Mouse (Mus musculus) mouse trophoblast stem cell (cell line): ENCODE data around the gene A030005K14Rik.

Experiments used
- in situ Hi-C, 2 experiments: fragments of 300-500 bp; cut with MseI, MboI; formaldehyde crosslinking; loops; 2 replicates in 1 of 2; 3 replicates in 1 of 2; pipeline ENCODE4 v1.15.1; 2025

Gene A030005K14Rik

DNA sequence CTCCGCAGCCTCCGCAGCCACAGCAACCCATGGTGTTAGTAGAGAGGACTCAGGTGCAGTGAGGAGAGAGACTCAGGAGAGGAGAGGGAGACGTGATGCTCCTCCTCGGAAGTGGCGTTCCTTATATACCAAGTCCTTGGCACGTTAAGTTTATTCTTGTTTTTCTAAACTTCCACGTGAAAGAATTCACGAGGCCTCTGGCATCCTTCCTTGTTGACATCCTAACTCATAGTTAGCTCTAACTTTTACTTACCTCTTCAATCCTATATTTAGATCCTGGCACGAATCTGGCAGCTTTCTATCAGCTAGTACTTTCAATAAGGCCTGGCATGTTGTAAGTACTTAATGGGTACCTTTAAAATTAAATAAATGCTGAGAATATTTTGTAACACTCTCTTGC, at the start of gene A030005K14Rik:
A030005K14Rik (minus strand) TSS at position 101 of the 400 bp plus-strand sequence.
- in situ Hi-C loops: loop anchor here (25.0 kb wide), 1 partner anchor 653 kb away; no protein-coding TSS in a partner anchor

DNA sequence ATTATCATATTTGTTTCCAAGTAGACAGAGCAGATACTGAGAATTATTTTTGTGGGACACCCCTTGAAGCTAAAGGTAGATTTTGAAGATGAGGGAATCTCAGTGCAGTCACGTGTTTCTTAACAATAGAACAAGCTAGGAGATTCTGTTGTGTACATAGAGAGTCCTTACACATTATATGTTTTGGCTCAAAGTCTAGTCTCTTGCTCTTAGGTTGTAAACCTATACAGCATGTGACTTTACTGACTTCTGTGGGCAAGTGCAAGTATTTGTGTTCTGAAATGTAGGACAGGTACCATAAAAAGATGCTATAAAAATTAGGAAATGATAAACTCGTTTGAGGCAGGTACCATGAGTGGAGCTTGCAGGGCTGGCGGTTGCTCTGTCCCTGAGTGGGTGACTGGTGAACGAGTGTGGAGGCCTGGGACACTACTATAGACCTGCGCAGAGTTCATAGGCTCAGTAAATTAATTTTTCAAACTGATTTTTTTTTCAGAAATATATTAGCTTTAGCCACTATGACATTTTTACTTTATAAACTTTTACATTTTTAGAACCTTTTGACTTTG, 48.3 kb upstream of the A030005K14Rik start:
- in situ Hi-C loops: no loop called here

GRCm38 (mm10) chr1:83105464-83105863, 46.3 kb upstream of the A030005K14Rik start:
- in situ Hi-C loops: no loop called here

GRCm38 (mm10) chr1:83101891-83102290, 42.7 kb upstream of the A030005K14Rik start:
- in situ Hi-C loops: no loop called here

DNA sequence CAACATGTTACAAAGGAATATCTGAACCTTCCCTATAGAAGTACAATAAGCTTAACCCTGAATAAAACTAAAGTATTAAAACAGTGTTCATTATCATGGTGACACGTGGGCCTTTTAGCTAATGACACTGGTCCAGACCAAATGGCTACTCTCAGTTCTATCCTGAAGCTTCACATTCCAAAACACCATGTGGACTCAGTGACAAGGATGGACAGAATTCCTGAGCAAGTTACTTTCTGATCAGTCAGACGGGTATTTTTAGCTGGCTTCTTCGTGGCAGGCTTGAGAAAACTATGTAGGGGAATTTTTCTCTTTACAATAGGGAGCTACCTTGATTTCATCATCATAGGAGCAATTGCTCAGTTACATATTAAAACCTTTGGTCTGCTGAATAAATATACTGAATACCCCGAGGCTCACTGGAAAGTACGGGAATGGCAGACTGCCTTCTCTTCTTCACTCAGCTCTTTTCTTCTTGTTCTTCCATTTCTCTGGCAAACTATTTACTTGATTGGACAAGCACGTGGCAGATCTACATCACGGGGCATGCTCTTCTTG, 40.5 kb upstream of the A030005K14Rik start:
- in situ Hi-C loops: no loop called here

- in situ Hi-C loops: no loop called here
These were observed 40.0 kb upstream of the A030005K14Rik start for GRCm38 (mm10) chr1:83099160-83099559.

- in situ Hi-C loops: no loop called here
These were observed 37.8 kb upstream of the A030005K14Rik start for GRCm38 (mm10) chr1:83096935-83097334.

DNA sequence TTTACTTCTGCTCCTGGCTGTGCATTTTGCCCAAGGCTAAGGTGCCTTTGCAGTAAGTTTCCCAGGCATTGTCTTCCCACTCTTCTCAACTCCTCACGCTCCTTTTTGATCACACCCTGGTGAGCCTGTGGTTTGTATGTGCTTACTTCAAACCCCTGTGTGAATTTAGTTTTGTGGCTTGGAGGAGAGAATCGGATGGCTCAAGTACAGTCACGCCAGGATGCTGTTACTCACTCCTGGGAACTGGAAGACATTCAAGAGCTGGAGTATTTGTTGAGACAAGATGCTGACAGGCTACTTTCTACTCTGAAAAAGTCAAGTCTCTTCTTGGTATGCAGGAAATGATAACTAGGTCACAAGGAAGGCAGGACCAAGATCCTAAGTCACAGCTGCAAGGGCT, 32.1 kb upstream of the A030005K14Rik start:
- in situ Hi-C loops: no loop called here

DNA sequence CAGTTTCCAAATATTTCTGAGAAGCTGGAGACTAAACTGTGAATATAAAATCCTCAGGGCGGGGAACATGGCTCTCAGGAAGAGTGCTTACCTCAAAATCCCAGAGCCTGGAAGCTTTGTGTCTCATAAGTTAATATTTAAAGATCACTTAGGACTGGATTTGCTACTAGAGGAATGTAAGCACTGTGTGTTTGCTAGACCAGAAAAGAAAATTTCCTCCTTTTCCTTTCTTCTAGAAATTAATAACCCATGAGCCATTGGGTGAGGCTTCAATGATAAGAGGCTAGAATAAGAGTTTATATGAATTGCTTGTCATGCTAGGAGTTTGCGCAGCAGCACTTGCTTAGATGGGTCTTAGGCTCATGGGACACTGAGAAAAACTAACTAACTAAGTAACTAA, 25.6 kb upstream of the A030005K14Rik start:
- in situ Hi-C loops: no loop called here

DNA sequence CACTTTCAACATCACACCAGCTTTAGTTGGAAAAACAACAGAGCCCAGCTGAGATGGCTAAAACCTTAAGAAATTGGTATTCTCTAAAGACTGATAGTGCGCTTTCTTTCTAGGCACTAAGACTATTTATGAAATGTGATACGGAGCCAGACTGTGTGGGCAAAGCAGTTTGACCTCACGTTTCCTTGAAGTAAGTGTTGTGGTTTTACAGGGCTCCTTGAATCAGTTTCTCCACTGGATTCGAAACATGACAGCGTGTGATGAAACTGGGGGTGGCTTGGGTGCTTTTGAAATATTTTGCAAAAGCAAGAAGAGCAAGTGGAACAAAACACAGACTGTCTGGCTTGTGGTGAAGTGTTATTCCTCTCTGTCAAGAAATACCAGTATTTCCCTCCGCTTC, 17.8 kb upstream of the A030005K14Rik start:
- in situ Hi-C loops: no loop called here

- in situ Hi-C loops: no loop called here
These were observed 17.2 kb upstream of the A030005K14Rik start for GRCm38 (mm10) chr1:83076190-83076917.

- in situ Hi-C loops: no loop called here
These were observed 16.5 kb upstream of the A030005K14Rik start for GRCm38 (mm10) chr1:83075526-83076189.

- in situ Hi-C loops: loop anchor here (10.0 to 25.0 kb wide), 3 partner anchors 88 to 645 kb away; partner anchors contain the start of gene Daw1 (in 1 of the 2)
These were observed 8.0 kb upstream of the A030005K14Rik start for GRCm38 (mm10) chr1:83067205-83067604.

GRCm38 (mm10) chr1:83066577-83066976, 7.4 kb upstream of the A030005K14Rik start:
- in situ Hi-C loops: loop anchor here (10.0 to 25.0 kb wide), 3 partner anchors 88 to 646 kb away; partner anchors contain the start of gene Daw1 (in 1 of the 2)

- in situ Hi-C loops: loop anchor here (5.0 to 25.0 kb wide), 4 partner anchors 87 to 647 kb away; partner anchors contain the start of gene Daw1 (in 1 of the 2)
These were observed 5.7 kb upstream of the A030005K14Rik start for GRCm38 (mm10) chr1:83064851-83065250.

GRCm38 (mm10) chr1:83060643-83061042, 1.5 kb upstream of the A030005K14Rik start, which contains the start of gene Krtap28-13:
TSS of gene Krtap28-13 (plus strand) at chr1:83060930.
- in situ Hi-C loops: loop anchor here (5.0 to 25.0 kb wide), 4 partner anchors 92 to 652 kb away; partner anchors contain the start of gene Daw1 (in 1 of the 2)

GRCm38 (mm10) chr1:83058481-83058880, 697 bp downstream of the A030005K14Rik start:
- in situ Hi-C loops: loop anchor here (25.0 kb wide), 1 partner anchor 654 kb away; no protein-coding TSS in a partner anchor

DNA sequence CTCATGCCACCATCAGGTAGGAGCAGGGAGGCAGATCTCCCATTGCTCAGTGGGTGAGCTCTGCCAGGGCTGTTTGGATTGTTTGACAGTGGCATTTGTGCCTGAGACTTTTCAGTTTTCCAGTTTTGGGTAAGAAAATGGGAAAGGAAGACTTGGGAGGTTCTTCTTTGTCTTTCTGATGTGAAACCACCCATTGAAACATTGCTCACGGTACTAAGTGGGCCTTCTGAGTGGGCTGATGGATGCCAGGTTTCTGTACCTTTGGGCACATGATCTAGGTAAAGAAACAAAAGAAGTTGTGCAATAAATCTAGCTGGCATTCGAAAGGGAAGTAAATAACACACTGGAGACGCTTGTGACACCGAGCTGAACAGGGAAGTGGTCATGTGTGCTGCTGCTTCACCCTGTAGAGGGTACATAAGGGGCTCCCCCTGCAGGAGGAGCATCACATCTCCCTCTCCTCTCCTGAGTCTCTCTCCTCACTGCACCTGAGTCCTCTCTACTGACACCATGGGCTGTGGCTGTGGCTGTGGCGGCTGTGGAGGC, 14.2 kb downstream of the A030005K14Rik start, which contains the start of gene Gm47969:
Gm47969 (plus strand) TSS at position 51 of the 546 bp plus-strand sequence.
- in situ Hi-C loops: no loop called here

DNA sequence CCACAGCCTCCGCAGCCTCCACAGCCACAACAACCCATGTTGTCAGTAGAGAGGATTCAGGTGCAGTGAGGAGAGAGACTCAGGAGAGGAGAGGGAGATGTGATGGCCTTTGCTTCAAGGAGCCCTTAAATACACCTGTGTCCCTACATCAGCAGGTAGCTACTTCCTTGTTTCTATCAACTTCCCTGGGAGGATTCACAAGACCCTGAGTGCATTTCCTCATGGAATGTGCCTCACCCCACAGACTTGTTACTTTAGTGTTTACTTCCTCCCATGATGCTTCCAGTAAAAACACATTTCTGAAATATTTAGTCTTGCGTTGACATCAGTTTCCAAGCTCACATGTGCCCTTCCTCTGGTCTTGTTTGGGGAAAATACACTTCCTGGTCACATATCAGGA, 16.8 kb downstream of the A030005K14Rik start, which contains the start of gene Krtap28-10:
Krtap28-10 (minus strand) TSS at position 101 of the 400 bp plus-strand sequence.
- in situ Hi-C loops: no loop called here

DNA sequence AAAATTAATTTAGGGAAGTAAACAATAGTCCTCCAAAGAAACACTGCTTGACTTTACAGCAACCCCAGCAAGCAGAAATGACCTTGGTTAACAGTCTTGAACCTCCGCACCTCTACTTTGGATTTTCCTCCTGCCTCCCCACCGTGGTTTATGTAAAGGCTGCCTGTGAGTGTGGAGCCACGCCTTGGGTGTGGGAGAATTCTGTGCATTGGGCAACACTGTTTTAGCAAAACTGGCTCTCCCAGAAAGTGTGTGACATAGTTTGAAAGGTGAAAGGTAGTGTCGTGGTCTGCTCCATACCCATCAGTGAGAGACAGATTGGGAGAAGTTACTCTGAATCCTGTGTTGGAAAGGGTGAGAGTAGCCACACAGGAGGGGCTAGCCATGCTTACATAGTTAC, 20.1 kb downstream of the A030005K14Rik start:
- in situ Hi-C loops: no loop called here

DNA sequence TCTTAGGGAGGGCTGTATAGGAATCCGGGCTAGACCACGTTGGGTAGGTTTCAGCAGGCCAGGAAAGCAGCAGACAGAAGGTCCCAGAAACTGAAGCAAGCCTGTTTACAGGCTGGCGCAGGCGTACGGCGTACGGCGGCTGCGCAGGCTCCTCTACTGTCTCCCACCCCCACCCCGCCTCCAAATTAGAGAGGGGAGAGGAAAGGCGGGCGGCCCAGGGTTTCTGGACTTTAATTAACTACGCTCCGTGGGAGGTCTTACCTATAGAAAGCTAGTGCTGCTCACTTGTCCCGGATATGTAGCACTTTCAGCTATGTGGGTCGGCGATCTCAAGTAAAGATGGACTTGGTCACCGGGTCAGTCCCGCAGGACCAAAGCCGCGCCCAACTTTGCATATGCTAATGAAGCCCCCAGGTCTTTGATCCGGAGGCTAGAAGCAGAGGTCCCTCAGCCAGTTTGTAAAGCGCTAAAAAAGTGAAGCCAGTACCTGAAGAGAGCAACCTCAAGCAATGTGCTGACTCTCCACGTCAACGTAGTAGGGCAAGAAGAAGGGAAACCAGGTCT, 21.0 kb downstream of the A030005K14Rik start, which contains the start of gene Slc19a3:
Slc19a3 (minus strand) TSS at position 340 of the 564 bp plus-strand sequence.
- in situ Hi-C loops: no loop called here
